Mouse (Mus musculus) bone marrow, adult 2 months (tissue): ENCODE data around the gene Mical3. TPM values are rescaled to one million over a fixed set of nuclear protein-coding genes. Genes with fewer than 3 reads are reported as not detected.

ENCODE experiments used
- H3K27ac ChIP-seq: fragments of 200-500 bp; 2 replicates; pipeline ENCODE4 v1.5.1; 2012; ENCODE audit warnings: low read depth, mild to moderate bottlenecking, control low read depth, inconsistent platforms, low read length; ENCODE audit not compliant: control insufficient read depth, poor library complexity, insufficient read depth
- H3K4me1 ChIP-seq: fragments of 200-500 bp; 2 replicates; pipeline ENCODE4 v1.6.1; 2011; ENCODE audit warnings: low read length; ENCODE audit not compliant: control insufficient read depth, insufficient read depth
- H3K4me3 ChIP-seq: fragments of 200-500 bp; replicated peaks from 2 replicates; pipeline ENCODE3; 2011; ENCODE audit warnings: mild to moderate bottlenecking, low read depth, low read length, control low read depth; ENCODE audit not compliant: control insufficient read depth
- CTCF ChIP-seq: fragments of 200-500 bp; IDR thresholded peaks from 2 replicates; pipeline ENCODE4 v1.5.1; 2011; ENCODE audit warnings: low read length, control low read depth; ENCODE audit not compliant: control insufficient read depth, insufficient read depth
- POLR2A ChIP-seq: fragments of 200-500 bp; IDR thresholded peaks from 2 replicates; pipeline ENCODE4 v1.6.1; 2011; ENCODE audit warnings: low read depth, mild to moderate bottlenecking, control low read depth, low read length, borderline replicate concordance; ENCODE audit not compliant: control insufficient read depth
- WGBS: fragments of 180-500 bp; shearing (Covaris S2); methylation state at CpG from one replicate; pipeline ENCODE4 v1.1.7; 2018; 5-methylcytosine and 5-hydroxymethylcytosine counted together
- polyA plus RNA-seq: library from polyadenylated mRNA; stranded (reverse); fragments of >200 nt; gene quantifications from 2 replicates; pipeline ENCODE4 v1.2.4, GENCODE M21; 2011; ENCODE audit warnings: low replicate concordance; ENCODE audit not compliant: missing spikeins, insufficient read depth, insufficient read length

Gene Mical3
- polyA plus RNA-seq, 1 experiment: 53.1 TPM

DNA sequence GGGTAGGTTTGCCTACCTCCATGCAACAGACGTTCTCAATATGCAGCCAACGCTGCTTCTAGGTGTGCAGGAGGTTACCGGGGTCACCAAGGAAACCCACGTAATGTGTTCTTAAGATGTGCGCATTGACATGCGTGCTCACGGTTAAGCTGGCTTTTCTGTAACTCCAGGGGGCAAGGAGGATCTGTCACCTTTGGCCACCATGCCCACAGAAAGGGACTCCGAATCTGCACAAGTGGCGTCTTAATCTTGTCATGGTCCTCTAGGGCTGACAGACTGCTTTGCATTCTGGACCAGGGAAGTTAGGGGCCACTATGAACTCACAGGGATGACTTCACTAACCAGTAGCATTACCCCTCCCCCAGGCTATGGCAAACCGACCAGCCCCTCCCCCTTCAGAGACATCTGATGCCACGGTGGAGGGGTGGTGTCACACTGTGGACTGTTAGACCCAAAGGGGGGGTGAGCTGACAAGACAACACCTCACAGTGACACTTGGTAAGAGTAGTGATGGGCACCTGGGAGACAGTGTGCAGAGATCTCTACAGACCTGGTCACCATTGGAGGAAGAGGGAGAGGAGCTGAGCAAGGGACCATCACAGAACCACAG lies 192.7 kb downstream of the Mical3 start:
- TF ChIP-seq POLR2A (no peak), CTCF (no peak)
- no peak overlapping the region for H3K4me3 ChIP-seq

DNA sequence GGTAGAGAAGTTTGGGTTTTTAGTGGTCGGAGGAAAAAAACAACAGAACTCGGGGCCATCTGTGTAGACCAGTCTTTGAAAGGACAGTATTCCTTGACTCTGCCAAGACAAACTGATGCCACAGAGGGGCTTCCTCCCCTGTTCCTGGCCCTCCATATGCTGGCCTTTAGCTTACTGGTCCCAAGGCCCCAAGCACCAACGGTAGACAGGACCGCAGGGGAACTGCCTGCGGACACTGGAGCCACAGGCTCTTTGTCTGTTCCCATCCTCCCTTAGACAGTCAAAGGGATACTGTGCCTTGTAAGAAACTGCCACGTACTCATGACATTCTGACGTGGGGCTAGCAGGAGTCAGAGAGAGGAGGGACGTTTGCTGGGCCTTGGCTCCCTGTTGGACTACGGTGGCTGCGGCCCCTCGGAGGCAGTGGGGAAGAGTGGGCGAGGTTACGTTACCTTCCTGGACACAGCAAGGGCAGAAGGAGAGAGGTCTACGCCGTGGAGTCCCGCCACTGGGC lies 193.6 kb downstream of the Mical3 start:
- no peaks in the 10 kb centered on the region for H3K4me1 ChIP-seq
- WGBS: 88% methylated on average over 16 of the region's 16 CpGs
- H3K27ac ChIP-seq: no peak overlapping the region
- TF ChIP-seq POLR2A (no peak), CTCF (no peak)
- no peak overlapping the region for H3K4me3 ChIP-seq

More for the DNA sequence above, 192.7 kb downstream of the Mical3 start:
- 88% methylated on average over 11 of the region's 11 CpGs for WGBS
- Histone ChIP-seq H3K4me1 (no peaks in the 10 kb centered on the region), H3K27ac (no peak overlapping the region)

DNA sequence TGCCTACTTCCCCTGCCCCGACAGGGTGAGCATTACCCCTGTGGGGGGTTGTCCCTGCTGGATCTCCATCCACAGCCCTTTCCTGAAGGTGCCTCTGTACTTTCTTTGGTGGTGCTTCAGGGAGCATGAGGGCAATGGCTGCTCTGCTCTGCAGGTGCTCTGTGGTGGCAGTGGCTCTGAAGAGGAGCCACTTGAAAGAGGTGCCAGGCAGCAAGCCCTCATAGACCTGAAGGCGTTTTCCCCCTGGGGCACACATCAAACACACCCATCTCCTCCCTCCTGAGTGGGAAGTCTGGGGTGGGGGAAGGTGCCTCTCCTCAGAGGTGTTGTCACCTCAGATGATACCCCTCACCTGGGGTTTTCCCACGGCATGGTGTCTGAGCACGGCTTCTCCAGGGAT lies 196.6 kb downstream of the Mical3 start:
- 75% methylated on average over 4 of the region's 4 CpGs for WGBS
- TF ChIP-seq CTCF (no peak), POLR2A (no peak)
- Histone ChIP-seq H3K27ac (no peak overlapping the region), H3K4me1 (no peaks in the 10 kb centered on the region), H3K4me3 (no peak overlapping the region)

DNA sequence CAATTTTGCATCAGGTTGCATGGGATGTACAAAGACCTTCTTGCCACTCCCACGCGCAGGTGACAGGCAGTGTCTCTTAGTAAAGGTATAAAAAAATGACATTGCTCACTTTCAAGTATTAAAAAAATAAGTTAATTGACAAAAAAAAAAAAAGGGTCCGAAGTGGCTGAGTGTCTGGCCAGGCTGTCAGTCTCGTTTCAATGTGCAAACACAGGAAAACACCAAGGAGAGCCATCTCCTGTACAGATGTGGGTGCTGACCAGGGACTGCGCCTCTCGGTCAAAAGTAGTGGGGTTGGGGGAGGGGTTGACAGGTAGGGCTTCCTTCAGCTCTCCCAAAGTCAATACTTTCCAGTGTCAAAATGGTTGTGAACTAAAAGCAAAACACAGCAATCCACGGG lies 197.1 kb downstream of the Mical3 start:
- 92% methylated on average over 7 of the region's 7 CpGs for WGBS
- H3K27ac ChIP-seq: no peak overlapping the region
- H3K4me3 ChIP-seq: no peak overlapping the region
- H3K4me1 ChIP-seq: no peaks in the 10 kb centered on the region
- no peak for TF ChIP-seq CTCF
- TF ChIP-seq POLR2A: no peak

DNA sequence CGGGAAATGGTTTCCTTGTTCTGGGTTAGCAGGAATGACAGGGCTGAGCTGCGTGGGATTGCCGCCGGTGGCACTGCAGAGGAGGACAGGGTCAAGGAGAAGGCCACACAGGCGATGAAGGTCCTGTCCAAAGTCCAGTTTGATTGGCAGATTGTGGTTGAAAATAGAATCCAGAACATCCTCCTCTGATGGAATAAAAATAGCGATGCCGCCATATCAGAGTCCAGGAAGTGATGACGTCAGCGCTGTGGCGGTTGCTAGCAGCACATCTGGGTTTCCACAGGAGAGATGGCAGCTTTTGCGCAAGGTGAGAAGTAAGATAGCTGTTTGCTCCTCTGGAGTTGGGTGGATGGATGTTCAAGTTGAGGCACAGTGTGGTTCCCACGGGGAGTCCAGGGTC lies 198.2 kb downstream of the Mical3 start:
- TF ChIP-seq CTCF: no peak
- no peak for TF ChIP-seq POLR2A
- Histone ChIP-seq H3K27ac (no peak overlapping the region; the same call in 1 of the 2 replicates), H3K4me3 (no peak overlapping the region), H3K4me1 (no peaks in the 10 kb centered on the region)
- WGBS: 78% methylated on average over 12 of the region's 12 CpGs

DNA sequence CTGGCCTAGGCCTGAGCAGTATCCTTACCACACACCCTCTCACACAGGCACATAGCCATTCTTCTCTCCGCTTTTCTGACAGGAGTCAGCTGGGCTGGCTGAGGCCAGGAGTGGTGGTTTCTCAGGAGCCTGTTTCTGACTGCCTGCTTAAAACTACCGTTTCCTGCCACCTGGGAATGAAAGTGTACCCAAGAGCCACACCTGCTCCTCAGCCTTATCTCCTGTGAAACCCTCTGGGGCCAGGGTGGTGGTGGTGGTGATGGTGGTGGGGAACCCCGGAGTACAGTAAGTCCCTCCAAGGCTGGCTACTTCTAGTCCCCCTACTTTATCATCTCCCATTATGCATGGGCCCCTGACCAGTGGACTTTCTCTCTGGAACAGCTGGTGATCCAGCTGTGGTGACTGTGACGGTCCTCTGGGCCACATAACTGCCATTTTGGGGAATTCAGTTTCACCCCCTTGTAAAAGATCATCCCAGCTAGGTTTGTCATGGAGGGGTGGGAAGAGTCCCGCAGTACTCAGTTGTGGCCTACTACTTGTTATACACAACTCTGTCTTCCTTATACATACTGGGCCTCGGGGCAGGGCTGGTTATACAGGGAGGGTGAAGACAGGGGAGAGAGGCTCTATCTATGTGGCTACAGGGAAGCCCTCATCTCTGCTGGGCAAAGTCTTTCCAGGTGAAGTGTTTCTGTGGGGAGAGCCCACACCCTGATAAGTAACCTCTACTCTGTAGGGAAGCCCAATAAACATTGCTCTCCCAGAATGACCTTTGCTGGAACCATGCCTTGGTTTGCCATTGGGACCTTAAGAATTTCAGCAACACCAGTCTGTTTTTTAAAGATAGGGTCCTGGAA lies 200.1 kb downstream of the Mical3 start:
- H3K4me1 ChIP-seq: no peaks in the 10 kb centered on the region
- WGBS: 61% methylated on average over 6 of the region's 6 CpGs
- H3K4me3 ChIP-seq: no peak overlapping the region
- TF ChIP-seq POLR2A (no peak), CTCF (no peak)
- no peak overlapping the region for H3K27ac ChIP-seq

DNA sequence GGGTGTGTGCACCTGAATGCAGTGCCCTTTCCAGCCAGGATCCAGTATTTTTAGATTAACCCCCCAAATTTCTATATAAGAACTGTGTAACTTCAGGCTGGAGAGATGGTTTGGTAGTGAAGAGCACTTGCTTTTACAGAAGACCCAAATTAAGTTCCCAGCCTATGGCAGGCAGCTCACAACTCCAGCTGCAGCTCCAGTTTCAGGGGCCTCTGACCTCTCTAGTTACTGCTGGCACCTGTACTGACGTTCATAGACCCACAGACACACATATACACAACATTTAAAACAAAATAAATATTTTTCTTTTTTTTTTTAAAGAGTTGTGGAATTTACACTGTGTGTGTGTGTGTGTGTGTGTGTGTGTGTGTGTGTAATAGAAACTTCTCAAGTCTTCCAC lies 201.4 kb downstream of the Mical3 start:
- no peak overlapping the region for H3K27ac ChIP-seq
- WGBS: 61% methylated on average over 1 of the region's 1 CpGs

DNA sequence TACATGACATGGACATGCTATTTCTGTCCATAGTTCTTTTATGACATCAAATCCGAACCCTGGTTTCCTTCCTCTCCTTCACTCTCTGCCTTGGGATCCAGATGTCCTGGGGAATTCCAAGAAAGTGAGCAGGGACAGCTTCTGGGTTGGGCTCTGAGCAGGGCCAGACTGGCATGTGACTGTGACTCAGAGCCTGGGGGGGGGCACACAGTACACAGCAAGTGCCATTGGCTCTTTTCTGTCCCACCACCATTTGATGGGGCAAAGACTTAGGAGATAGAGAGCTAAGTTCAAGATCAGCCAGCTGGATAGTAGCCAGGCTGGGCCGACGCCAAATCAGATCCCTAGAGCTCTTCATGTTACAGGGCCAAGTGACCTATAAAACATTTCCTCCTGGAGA lies 203.0 kb downstream of the Mical3 start:
- 68% methylated on average over 3 of the region's 3 CpGs for WGBS
- no peak for TF ChIP-seq CTCF
- no peak overlapping the region for H3K27ac ChIP-seq
- H3K4me1 ChIP-seq: no peaks in the 10 kb centered on the region
- no peak overlapping the region for H3K4me3 ChIP-seq

More for the DNA sequence above, 201.4 kb downstream of the Mical3 start:
- TF ChIP-seq CTCF (no peak), POLR2A (no peak)
- Histone ChIP-seq H3K4me3 (no peak overlapping the region), H3K4me1 (no peaks in the 10 kb centered on the region)
